ENCODE assay signal across 26 mouse cellular contexts in the genomic region with DNA sequence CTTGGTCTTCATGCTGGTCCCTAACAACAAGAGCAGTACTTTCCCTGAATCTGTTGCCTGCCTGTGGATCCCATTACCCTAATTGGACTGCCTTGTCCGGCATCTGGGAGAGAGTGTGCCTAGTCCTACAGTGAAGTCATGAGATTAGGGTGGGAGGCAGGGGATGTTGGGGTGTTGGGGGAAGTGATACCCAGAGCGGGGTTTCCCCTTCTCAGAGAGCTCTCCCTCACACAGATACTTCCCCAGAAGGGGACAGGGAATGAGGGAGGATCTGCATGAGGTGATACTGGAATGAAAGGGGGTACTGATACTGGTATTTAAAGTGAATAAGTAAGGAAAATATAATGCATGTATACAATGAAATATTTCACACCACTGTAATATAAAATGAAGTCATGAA.
"Had no signal": no experiment of that assay in that cellular context is flagged by ENCODE, and none has a peak within 500 bp of the region (broad histone marks: within the 10 kb centered on the region; RNA-seq: fewer than 3 reads in every experiment).

No protein-coding gene starts in this region.

- H3K27me3 ChIP-seq: heart, embryonic 13.5 days; heart, embryonic 15.5 days; intestine, embryonic 15.5 days; limb, embryonic 13.5 days; limb, embryonic 15.5 days; liver, embryonic 12.5 days had no signal

- H3K9ac ChIP-seq: heart, embryonic 13.5 days; heart, embryonic 15.5 days; hindbrain, embryonic 14.5 days; intestine, embryonic 15.5 days; limb, embryonic 13.5 days; limb, embryonic 15.5 days; liver, embryonic 12.5 days; liver, embryonic 14.5 days had no signal

- H3K4me2 ChIP-seq: heart, embryonic 11.5 days; heart, embryonic 13.5 days; heart, embryonic 15.5 days; hindbrain, embryonic 14.5 days; intestine, embryonic 15.5 days; limb, embryonic 13.5 days; limb, embryonic 15.5 days; liver, embryonic 12.5 days had no signal

- H3K4me1 ChIP-seq: heart, embryonic 13.5 days; heart, embryonic 15.5 days; intestine, embryonic 15.5 days; limb, embryonic 13.5 days; limb, embryonic 15.5 days; liver, embryonic 12.5 days had no signal

- ATAC-seq: hindbrain, embryonic 16.5 days; inflammation-experienced regulatory T-cells, adult 6 months; intestine, embryonic 15.5 days; intestine, postnatal 0 days; liver, embryonic 12.5 days had no signal

- H3K36me3 ChIP-seq: heart, embryonic 13.5 days; heart, embryonic 15.5 days; intestine, embryonic 15.5 days; limb, embryonic 13.5 days; limb, embryonic 15.5 days; liver, embryonic 12.5 days had no signal

- H3K27ac ChIP-seq: gastrocnemius, adult 2 months; heart, adult 2 months; heart, embryonic 13.5 days; heart, embryonic 15.5 days; hindbrain, embryonic 14.5 days; intestine, embryonic 15.5 days; kidney, postnatal 0 days; limb, embryonic 13.5 days; limb, embryonic 15.5 days; liver, embryonic 12.5 days; liver, embryonic 14.5 days had no signal

- H3K4me3 ChIP-seq: gastrocnemius, adult 2 months; heart, adult 2 months; heart, embryonic 13.5 days; heart, embryonic 15.5 days; intestine, embryonic 15.5 days; limb, embryonic 13.5 days; limb, embryonic 15.5 days; liver, embryonic 12.5 days had no signal

- DNase-seq: gastrocnemius, adult 2 months; gastrocnemius, postnatal 10 days; gastrocnemius, postnatal 25 days; heart, adult 11 months; heart, adult 2 months; heart, postnatal 14 days; kidney, adult 18-20 months; kidney, adult 8-10 months; kidney, postnatal 14 days; kidney, postnatal 36 days; layer of hippocampus, adult 9-11 months; layer of hippocampus, postnatal 36 days; left cerebral cortex, postnatal 4 days had no signal

- H3K9me3 ChIP-seq: heart, embryonic 13.5 days; heart, embryonic 15.5 days; intestine, embryonic 15.5 days; limb, embryonic 13.5 days; limb, embryonic 15.5 days; liver, embryonic 12.5 days had no signal
